Mouse (Mus musculus): ENCODE results near the gene Hand2.

- TF ChIP-seq CTCF (IDR thresholded peaks at IDR 0.05; ENCODE audit: insufficient read depth, low read depth, low read length) (no peak), POLR2A (IDR thresholded peaks at IDR 0.05; ENCODE audit: insufficient read depth, low read depth, low read length) (no peak)
Observed at GRCm38 (mm10) chr8:57344956-57345870, 24.4 kb downstream of the Hand2 start.

All from olfactory bulb, adult 2 months (tissue).